Mouse (Mus musculus) heart, adult 2 months (tissue): ENCODE measurements around the gene Pirt.

ENCODE experiments used
- CTCF ChIP-seq: fragments of 200-600 bp; IDR thresholded peaks from 2 replicates; pipeline ENCODE4 v1.8.1; 2022; ENCODE audit warnings: antibody characterized with exemption, mild to moderate bottlenecking, moderate library complexity
- POLR2A ChIP-seq: fragments of 200-500 bp; IDR thresholded peaks from 2 replicates; pipeline ENCODE4 v1.6.1; 2011; ENCODE audit warnings: mild to moderate bottlenecking, low read depth, low read length, control low read depth; ENCODE audit not compliant: insufficient read depth

DNA sequence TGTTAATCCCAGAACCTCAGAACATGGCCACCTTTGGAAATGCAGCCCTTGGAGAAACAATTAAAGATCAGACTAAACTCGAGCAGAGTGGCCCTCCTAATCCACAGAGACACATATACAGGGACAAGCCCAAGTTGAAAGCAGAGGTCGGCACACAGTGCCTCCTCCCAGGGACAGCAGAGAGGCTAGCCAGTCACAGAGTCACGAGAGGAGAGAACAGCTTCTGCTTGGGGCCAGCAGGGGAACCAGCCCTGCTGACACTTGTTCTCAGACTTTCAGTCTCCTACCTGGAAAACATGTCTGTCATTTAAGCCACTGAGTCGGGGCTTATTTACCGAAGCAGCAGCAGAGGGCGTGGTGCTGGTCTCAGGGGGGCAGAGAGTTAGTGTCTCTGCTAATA lies 34.7 kb downstream of the Pirt start:
- TF ChIP-seq CTCF (no peak), POLR2A (no peak)
